Mouse (Mus musculus): ENCODE measurements around the gene Sertad1. TPM values are rescaled to one million over a fixed set of nuclear protein-coding genes. Genes with fewer than 3 reads are reported as not detected.

The Sertad1 gene
- polyA plus RNA-seq, 1 experiment from 2014 or later = 31.1 TPM

GRCm38 (mm10) chr7:27474490-27474954 lies 12.2 kb upstream of the Sertad1 start:
- peak; percentile 92 for ATAC-seq (ENCODE audit: insufficient number of reproducible peaks, insufficient read depth, low FRiP score, low TSS enrichment)
- H3K9ac ChIP-seq = peak overlapping the region; percentile 58
- peak overlapping the region; percentile 55 for H3K4me3 ChIP-seq
- peak overlapping the region; percentile 57 for H3K4me2 ChIP-seq (replicated peaks)
- peak overlapping the region; percentile 93 for H3K27ac ChIP-seq
- H3K36me3 ChIP-seq = peaks cover 21% of the 10 kb centered on the region
- no peaks in the 10 kb centered on the region for H3K27me3 ChIP-seq
- no peaks in the 10 kb centered on the region for H3K9me3 ChIP-seq
- 0% methylated on average over 23 of the region's 23 CpGs for WGBS
- H3K4me1 ChIP-seq = 0 out of 2 replicates have a peak, but pooled peaks cover 9% of the 10 kb centered on the region

GRCm38 (mm10) chr7:27475596-27475995 lies 11.1 kb upstream of the Sertad1 start:
- Histone ChIP-seq H3K9me3 (no peaks in the 10 kb centered on the region), H3K36me3 (peaks cover 21% of the 10 kb centered on the region), H3K4me3 (no peak overlapping the region), H3K9ac (no peak overlapping the region; the same call in 1 of the 2 replicates), H3K4me2 (replicated peaks) (no peak overlapping the region), H3K4me1 (0 out of 2 replicates have a peak, but pooled peaks cover 9% of the 10 kb centered on the region), H3K27ac (no peak overlapping the region), H3K27me3 (no peaks in the 10 kb centered on the region)
- ATAC-seq (ENCODE audit: insufficient number of reproducible peaks, insufficient read depth, low FRiP score, low TSS enrichment) = no peak
- WGBS = 96% methylated on average over 2 of the region's 2 CpGs

DNA sequence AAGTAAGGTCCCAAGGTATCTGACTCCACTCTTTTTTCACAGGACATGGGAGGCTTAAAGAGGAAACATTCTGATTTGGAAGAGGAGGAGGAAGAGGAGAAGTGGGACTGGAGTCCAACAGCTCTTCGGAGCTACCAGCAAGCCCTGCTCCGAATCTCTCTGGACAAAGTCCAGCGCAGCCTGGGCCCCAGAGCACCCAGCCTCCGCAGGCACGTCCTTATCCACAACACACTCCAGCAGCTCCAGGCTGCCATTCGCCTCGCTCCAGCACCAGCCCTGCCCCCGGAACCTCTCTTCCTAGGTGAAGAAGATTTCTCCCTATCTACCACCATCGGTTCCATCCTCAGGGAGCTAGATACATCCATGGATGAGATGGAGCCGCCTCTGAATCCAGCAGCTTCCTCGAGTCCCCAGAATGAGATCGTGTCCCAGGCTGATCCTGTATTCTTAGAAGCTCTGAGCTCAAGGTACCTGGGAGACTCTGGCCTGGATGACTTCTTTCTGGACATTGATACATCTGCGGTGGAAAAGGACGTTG lies 10.5 kb upstream of the Sertad1 start:
- ATAC-seq (ENCODE audit: insufficient number of reproducible peaks, insufficient read depth, low FRiP score, low TSS enrichment) = no peak
- 94% methylated on average over 14 of the region's 14 CpGs for WGBS
- Histone ChIP-seq H3K9me3 (no peaks in the 10 kb centered on the region), H3K4me3 (no peak overlapping the region), H3K27me3 (no peaks in the 10 kb centered on the region), H3K4me2 (replicated peaks) (no peak overlapping the region), H3K27ac (no peak overlapping the region), H3K36me3 (peaks cover 21% of the 10 kb centered on the region), H3K4me1 (0 out of 2 replicates have a peak, but pooled peaks cover 10% of the 10 kb centered on the region), H3K9ac (no peak overlapping the region)

DNA sequence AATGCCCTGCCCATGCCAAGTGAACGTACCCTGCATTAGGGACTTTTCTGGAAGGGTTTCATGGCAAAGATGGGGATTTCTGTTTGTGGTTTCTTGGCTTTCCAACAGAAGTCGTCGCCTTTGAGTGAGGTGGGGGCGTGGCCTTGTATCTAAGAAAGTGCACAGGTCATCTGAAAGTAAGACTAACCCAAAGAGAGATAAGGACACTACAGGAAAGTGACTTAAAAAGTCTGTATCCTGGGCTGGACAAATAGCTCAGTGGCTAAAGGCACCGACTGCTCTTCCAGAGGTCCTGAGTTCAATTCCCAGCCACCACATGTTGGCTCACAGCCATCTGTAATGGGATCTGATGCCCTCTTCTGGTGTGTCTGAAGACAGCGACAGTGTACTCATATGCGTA lies 8.1 kb upstream of the Sertad1 start:
- H3K9me3 ChIP-seq = no peaks in the 10 kb centered on the region
- H3K4me3 ChIP-seq = no peak overlapping the region
- H3K27ac ChIP-seq = no peak overlapping the region
- H3K4me2 ChIP-seq (replicated peaks) = no peak overlapping the region
- ATAC-seq (ENCODE audit: insufficient number of reproducible peaks, insufficient read depth, low FRiP score, low TSS enrichment) = no peak
- no peak overlapping the region for H3K9ac ChIP-seq
- WGBS = 82% methylated on average over 7 of the region's 7 CpGs
- H3K27me3 ChIP-seq = no peaks in the 10 kb centered on the region
- H3K36me3 ChIP-seq = peaks cover 21% of the 10 kb centered on the region
- H3K4me1 ChIP-seq = peaks cover 17% of the 10 kb centered on the region

- Histone ChIP-seq H3K9me3 (no peaks in the 10 kb centered on the region), H3K27me3 (no peaks in the 10 kb centered on the region), H3K4me2 (replicated peaks) (no peak overlapping the region), H3K27ac (no peak overlapping the region), H3K9ac (no peak overlapping the region), H3K36me3 (peaks cover 21% of the 10 kb centered on the region), H3K4me1 (peaks cover 17% of the 10 kb centered on the region), H3K4me3 (no peak overlapping the region)
- 86% methylated on average over 1 of the region's 1 CpGs for WGBS
- ATAC-seq (ENCODE audit: insufficient number of reproducible peaks, insufficient read depth, low FRiP score, low TSS enrichment) = no peak
Measured at GRCm38 (mm10) chr7:27479750-27480149, 7.0 kb upstream of the Sertad1 start.

DNA sequence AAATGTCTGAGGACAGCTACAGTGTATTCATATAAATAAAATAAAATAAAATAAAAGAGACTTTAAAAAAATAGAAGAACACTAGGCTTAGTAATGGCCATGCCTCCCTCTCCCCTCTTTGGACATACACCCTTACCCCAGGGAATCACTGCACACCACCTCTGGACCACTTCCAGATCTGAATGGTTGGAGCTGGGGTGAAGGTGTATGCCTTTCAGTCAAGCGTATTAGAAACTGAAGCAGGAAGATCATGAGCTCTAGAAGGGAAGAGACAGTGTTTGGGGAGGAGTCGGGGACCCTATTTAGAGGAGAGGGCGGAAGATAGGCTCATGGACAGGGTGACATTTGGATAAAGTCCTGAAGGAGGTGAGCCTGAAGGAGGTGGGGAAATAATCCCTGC lies 6.2 kb upstream of the Sertad1 start:
- Histone ChIP-seq H3K9ac (no peak overlapping the region), H3K36me3 (peaks cover 21% of the 10 kb centered on the region), H3K9me3 (no peaks in the 10 kb centered on the region), H3K4me1 (peaks cover 15% of the 10 kb centered on the region), H3K27me3 (no peaks in the 10 kb centered on the region), H3K27ac (peak overlapping the region; percentile 85), H3K4me3 (no peak overlapping the region), H3K4me2 (replicated peaks) (peak overlapping the region; percentile 56; the same call in 1 of the 2 replicates)
- ATAC-seq (ENCODE audit: insufficient number of reproducible peaks, insufficient read depth, low FRiP score, low TSS enrichment) = no peak
- 64% methylated on average over 3 of the region's 3 CpGs for WGBS

DNA sequence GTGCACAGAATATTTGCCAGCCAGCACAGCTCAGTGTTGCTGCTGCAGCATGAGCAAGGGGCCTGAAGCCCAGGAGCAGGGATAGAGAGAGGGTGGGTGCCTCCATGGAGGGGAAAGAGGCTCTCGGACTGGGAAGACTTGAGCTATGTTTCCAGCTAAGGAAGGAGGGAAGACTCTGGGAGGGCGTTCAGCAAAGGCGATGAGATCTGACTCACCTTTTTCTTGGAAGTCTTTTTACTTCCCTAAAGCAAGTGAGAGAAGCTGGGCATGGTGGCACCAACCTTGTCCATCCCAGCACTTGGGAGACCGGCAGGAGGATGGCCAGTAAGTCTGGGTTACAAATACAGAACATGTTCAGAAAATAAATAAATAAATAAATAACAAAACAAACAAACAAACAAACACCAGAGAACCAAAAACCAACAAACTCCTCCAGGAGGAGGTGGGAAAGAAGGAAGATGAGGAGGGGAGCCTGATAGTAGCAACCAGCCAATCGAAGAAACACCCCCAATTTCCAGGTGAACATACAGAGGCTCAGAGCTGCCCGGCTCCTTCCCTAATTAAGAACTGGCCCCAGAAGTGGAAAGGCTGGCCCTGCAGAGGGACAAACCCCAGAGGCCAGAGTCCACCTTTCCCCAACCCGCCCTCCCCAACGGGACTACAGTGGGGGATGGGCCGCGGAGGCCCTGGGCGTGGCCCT lies 5.6 kb upstream of the Sertad1 start:
- peak overlapping the region; percentile 56 for H3K4me2 ChIP-seq (replicated peaks)
- no peak for ATAC-seq (ENCODE audit: insufficient number of reproducible peaks, insufficient read depth, low FRiP score, low TSS enrichment)
- H3K36me3 ChIP-seq = peaks cover 19% of the 10 kb centered on the region
- peak overlapping the region; percentile 35 for H3K4me3 ChIP-seq
- WGBS = 10% methylated on average over 11 of the region's 11 CpGs
- peak overlapping the region; percentile 85 for H3K27ac ChIP-seq
- peak overlapping the region; percentile 40 for H3K9ac ChIP-seq
- H3K4me1 ChIP-seq = peaks cover 11% of the 10 kb centered on the region
- H3K27me3 ChIP-seq = no peaks in the 10 kb centered on the region
- no peaks in the 10 kb centered on the region for H3K9me3 ChIP-seq

DNA sequence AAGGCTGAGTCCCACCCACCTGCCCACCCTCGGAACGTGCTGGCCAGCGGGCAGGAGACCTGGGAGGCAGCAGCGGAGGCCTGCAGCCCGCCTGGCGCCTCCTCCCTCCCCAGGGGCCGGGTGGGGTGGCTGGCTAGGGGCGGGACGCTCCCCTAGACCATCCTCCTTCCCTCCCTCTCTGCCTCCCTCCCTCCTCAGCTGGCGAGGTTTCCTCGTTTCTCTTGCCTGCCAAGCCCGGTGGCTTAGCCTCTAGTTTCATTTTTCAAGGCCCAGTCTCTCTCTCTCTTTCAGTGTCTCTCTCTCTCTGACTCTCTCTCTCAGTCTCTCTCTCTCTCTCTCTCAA lies 5.1 kb upstream of the Sertad1 start:
- Histone ChIP-seq H3K4me1 (peaks cover 11% of the 10 kb centered on the region), H3K4me2 (replicated peaks) (peak overlapping the region; percentile 56), H3K27ac (peak overlapping the region; percentile 85), H3K4me3 (peak overlapping the region; percentile 35), H3K9ac (peak overlapping the region; percentile 40), H3K9me3 (no peaks in the 10 kb centered on the region), H3K36me3 (peaks cover 14% of the 10 kb centered on the region), H3K27me3 (no peaks in the 10 kb centered on the region)
- 0% methylated on average over 8 of the region's 12 CpGs for WGBS
- peak; percentile 87 for ATAC-seq (ENCODE audit: insufficient number of reproducible peaks, insufficient read depth, low FRiP score, low TSS enrichment)

DNA sequence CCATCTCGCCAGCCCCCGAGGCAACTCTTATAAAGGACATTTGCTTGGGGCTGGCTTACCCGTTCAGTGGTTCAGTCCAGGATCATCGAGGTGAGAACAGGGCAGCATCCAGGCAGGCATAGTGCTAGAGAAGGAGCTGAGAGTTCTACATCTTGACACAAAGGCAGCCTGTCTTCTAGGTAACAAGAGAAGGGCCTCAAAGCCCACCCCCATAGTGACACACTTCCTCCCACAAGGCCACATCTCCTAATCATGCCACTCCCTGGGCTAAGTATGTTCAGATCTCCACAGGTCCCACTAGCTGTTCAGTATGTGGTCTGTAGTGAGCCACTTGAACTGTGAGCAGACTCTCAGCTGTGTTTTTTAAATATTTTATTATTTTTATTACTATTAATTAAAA lies 2.9 kb upstream of the Sertad1 start:
- Histone ChIP-seq H3K4me3 (no peak overlapping the region), H3K36me3 (no peaks in the 10 kb centered on the region), H3K4me2 (replicated peaks) (no peak overlapping the region), H3K27me3 (no peaks in the 10 kb centered on the region), H3K9me3 (no peaks in the 10 kb centered on the region), H3K4me1 (peaks cover 19% of the 10 kb centered on the region), H3K27ac (no peak overlapping the region), H3K9ac (no peak overlapping the region)
- no peak for ATAC-seq (ENCODE audit: insufficient number of reproducible peaks, insufficient read depth, low FRiP score, low TSS enrichment)
- 78% methylated on average over 4 of the region's 4 CpGs for WGBS

- Histone ChIP-seq H3K9me3 (no peaks in the 10 kb centered on the region), H3K4me2 (replicated peaks) (peak overlapping the region; percentile 74), H3K27me3 (no peaks in the 10 kb centered on the region), H3K4me1 (peaks cover 26% of the 10 kb centered on the region), H3K4me3 (peak overlapping the region; percentile 66), H3K36me3 (peaks cover 5% of the 10 kb centered on the region; the same call in 1 of the 2 replicates), H3K9ac (no peak overlapping the region), H3K27ac (peak overlapping the region; percentile 37; the same call in 1 of the 2 replicates)
- WGBS = 4% methylated on average over 13 of the region's 13 CpGs
- ATAC-seq (ENCODE audit: insufficient number of reproducible peaks, insufficient read depth, low FRiP score, low TSS enrichment) = no peak
Measured at GRCm38 (mm10) chr7:27486102-27486769, 474 bp upstream of the Sertad1 start.

DNA sequence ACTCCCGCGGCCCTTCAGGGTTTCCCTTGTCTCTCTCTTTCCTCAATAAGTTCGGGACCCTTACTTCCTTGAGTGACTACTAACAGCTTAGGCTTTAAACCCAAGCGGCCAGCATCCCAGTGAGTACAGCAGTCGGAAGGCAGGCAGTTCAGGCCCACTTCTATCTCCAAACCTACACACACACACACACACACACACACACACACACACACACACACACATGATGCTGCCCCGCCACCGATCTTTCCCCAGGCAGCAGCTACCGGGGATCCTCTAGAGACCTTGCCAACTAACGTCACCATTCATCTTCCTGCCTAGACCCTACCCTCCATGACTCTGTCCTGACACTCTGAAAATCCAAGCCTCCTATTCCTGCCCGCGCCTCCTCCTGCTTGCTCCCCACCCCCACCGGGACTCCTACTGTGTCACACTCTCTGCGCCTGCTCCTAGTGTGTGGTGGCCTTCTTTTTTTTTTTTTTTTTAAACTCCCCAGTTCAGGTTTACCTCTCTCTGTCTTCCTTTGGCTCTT lies 1.1 kb downstream of the Sertad1 start:
- under 1% methylated on average over 13 of the region's 13 CpGs for WGBS

More for the DNA sequence above, 1.1 kb downstream of the Sertad1 start:
- H3K4me1 ChIP-seq = peaks cover 17% of the 10 kb centered on the region
- no peak for ATAC-seq (ENCODE audit: insufficient number of reproducible peaks, insufficient read depth, low FRiP score, low TSS enrichment)
- peak overlapping the region; percentile 66 for H3K4me3 ChIP-seq
- no peaks in the 10 kb centered on the region for H3K27me3 ChIP-seq
- no peaks in the 10 kb centered on the region for H3K9me3 ChIP-seq
- peak overlapping the region; percentile 97 for H3K27ac ChIP-seq
- H3K4me2 ChIP-seq (replicated peaks) = peak overlapping the region; percentile 74
- peak overlapping the region; percentile 78 for H3K9ac ChIP-seq
- H3K36me3 ChIP-seq = peaks cover 5% of the 10 kb centered on the region; the same call in 1 of the 2 replicates

Measured in embryonic facial prominence, embryonic 12.5 days (tissue).